Comparison of ENCODE assay signal across 8 mouse cellular contexts in genomic region chr8:85430801-85431200, GRCm38 (mm10). TPM values are rescaled to one million over a fixed set of nuclear protein-coding genes. Genes with fewer than 3 reads are reported as not detected.
DNase-seq lines count a peak whose midpoint lies in the region; ATAC-seq lines count a peak whose summit lies in the region.

No protein-coding gene starts in this region.

- H3K4me1 ChIP-seq in forebrain, embryonic 10.5 days = peaks cover 54% of the 10 kb centered on the region
- 0 out of 2 replicates have a peak, but pooled peaks cover 2% of the 10 kb centered on the region for H3K4me1 ChIP-seq in hindbrain, embryonic 11.5 days (replicated peaks; ENCODE audit: control insufficient read depth, insufficient read depth, low read length)
- H3K4me1 ChIP-seq in limb, embryonic 15.5 days = peaks cover 14% of the 10 kb centered on the region

- H3K4me3 ChIP-seq in forebrain, embryonic 10.5 days = peak overlapping the region; percentile 82
- peak overlapping the region; percentile 14; the same call in 1 of the 2 replicates for H3K4me3 ChIP-seq in hindbrain, embryonic 11.5 days (ENCODE audit: low read depth, low read length)
- H3K4me3 ChIP-seq in limb, embryonic 15.5 days = peak overlapping the region; percentile 76

- H3K4me2 ChIP-seq in hindbrain, embryonic 11.5 days (replicated peaks; ENCODE audit: low read depth, low read length) = peak overlapping the region; percentile 53
- H3K4me2 ChIP-seq in limb, embryonic 15.5 days = peak overlapping the region; percentile 43

- 14% methylated on average over 3 of the region's 3 CpGs for WGBS in forebrain, embryonic 10.5 days
- 26% methylated on average over 3 of the region's 3 CpGs for WGBS in hindbrain, embryonic 11.5 days
- WGBS in limb, embryonic 15.5 days = 9% methylated on average over 3 of the region's 3 CpGs

- H3K9me3 ChIP-seq in forebrain, embryonic 10.5 days = no peaks in the 10 kb centered on the region
- no peaks in the 10 kb centered on the region for H3K9me3 ChIP-seq in hindbrain, embryonic 11.5 days (ENCODE audit: control insufficient read depth, low read length)
- H3K9me3 ChIP-seq in limb, embryonic 15.5 days = no peaks in the 10 kb centered on the region

- H3K27me3 ChIP-seq in forebrain, embryonic 10.5 days (ENCODE audit: poor library complexity, severe bottlenecking) = peaks cover 9% of the 10 kb centered on the region
- no peaks in the 10 kb centered on the region for H3K27me3 ChIP-seq in hindbrain, embryonic 11.5 days (ENCODE audit: control insufficient read depth, insufficient read depth, low read length)
- H3K27me3 ChIP-seq in limb, embryonic 15.5 days = no peaks in the 10 kb centered on the region

- H3K27ac ChIP-seq in forebrain, embryonic 10.5 days = no peak overlapping the region
- no peak overlapping the region for H3K27ac ChIP-seq in hindbrain, embryonic 11.5 days (ENCODE audit: low read depth, low read length)
- H3K27ac ChIP-seq in limb, embryonic 15.5 days = peak overlapping the region; percentile 61; the same call in 1 of the 2 replicates

- no peak for ATAC-seq in hindbrain, embryonic 11.5 days (ENCODE audit: low FRiP score)
- ATAC-seq in limb, embryonic 15.5 days (ENCODE audit: insufficient number of reproducible peaks, low FRiP score, low TSS enrichment, low read depth) = no peak

- peak; percentile 28 for DNase-seq in retina, postnatal 1 day
- DNase-seq in retina, embryonic 14.5 days (ENCODE audit: low spot score) = no peak
- DNase-seq in forebrain, embryonic 10.5 days (ENCODE audit: extremely low spot score, low spot score) = no peak
- peak; percentile 26 for DNase-seq in hindbrain, embryonic 11.5 days (ENCODE audit: low spot score)
- peak; percentile 32 for DNase-seq in neural tube, embryonic 10.5 days (ENCODE audit: extremely low spot score, low spot score)
- no peak for DNase-seq in layer of hippocampus, postnatal 25 days (ENCODE audit: extremely low spot score in 1 of 2, low spot score in 1 of 2)
- DNase-seq in urinary bladder, adult 2 months (ENCODE audit: low spot score) = no peak

- 0 out of 2 replicates have a peak, but pooled peaks cover 2% of the 10 kb centered on the region for H3K36me3 ChIP-seq in forebrain, embryonic 10.5 days (replicated peaks)
- no peaks in the 10 kb centered on the region for H3K36me3 ChIP-seq in hindbrain, embryonic 11.5 days (ENCODE audit: control insufficient read depth, insufficient read depth, low read length)
- no peaks in the 10 kb centered on the region for H3K36me3 ChIP-seq in limb, embryonic 15.5 days

- no peak overlapping the region for H3K9ac ChIP-seq in hindbrain, embryonic 11.5 days (ENCODE audit: low read depth, low read length)
- no peak overlapping the region for H3K9ac ChIP-seq in limb, embryonic 15.5 days

RNA-seq across cellular contexts. Expression of gene 4921524J17Rik, which starts 1.8 kb away (rescaled TPM):
- polyA plus RNA-seq in forebrain, embryonic 10.5 days (2016; fragmentation: Nextera tagmentation; extraction: Ambion mirVana) = 37.6 and 38.8 TPM in 2 replicates
- polyA plus RNA-seq in hindbrain, embryonic 11.5 days (2014; fragmentation: Nextera tagmentation; extraction: Ambion mirVana) = 48.3 and 50.2 TPM in 2 replicates
- 51.3 and 57.2 TPM in 2 replicates for polyA plus RNA-seq in limb, embryonic 15.5 days (2015; fragmentation: Nextera tagmentation; extraction: Ambion mirVana)
- 10 to 100 TPM; 17.3 to 19.8 TPM for total RNA-seq in layer of hippocampus, postnatal 25 days (2021)
- polyA plus RNA-seq in urinary bladder, adult 2 months (2012; rRNA removed) = 16.4 TPM in 2 replicates

RNA-seq across cellular contexts. Expression of gene Mylk3, which starts 44.7 kb away (rescaled TPM):
- 0.58 and 0.63 TPM in 2 replicates for polyA plus RNA-seq in forebrain, embryonic 10.5 days (2016; fragmentation: Nextera tagmentation; extraction: Ambion mirVana)
- 1.2 and 2.1 TPM in 2 replicates for polyA plus RNA-seq in hindbrain, embryonic 11.5 days (2014; fragmentation: Nextera tagmentation; extraction: Ambion mirVana)
- 1.6 and 2.1 TPM in 2 replicates for polyA plus RNA-seq in limb, embryonic 15.5 days (2015; fragmentation: Nextera tagmentation; extraction: Ambion mirVana)
- total RNA-seq in layer of hippocampus, postnatal 25 days (2021) = 1 to 10 TPM; 2.2 to 2.4 TPM
- polyA plus RNA-seq in urinary bladder, adult 2 months (2012; rRNA removed) = 0.21 and 0.22 TPM in 2 replicates

Comparison
In these comparisons a context has a peak if more than half of its experiments do, and no peak if none do; other contexts are left out.
1. DNase-seq: peak in retina, postnatal 1 day (single experiment), hindbrain, embryonic 11.5 days (single experiment) and neural tube, embryonic 10.5 days (single experiment); none in retina, embryonic 14.5 days (single experiment), forebrain, embryonic 10.5 days (single experiment), layer of hippocampus, postnatal 25 days (0 of 2) and urinary bladder, adult 2 months (single experiment).
2. H3K4me3 ChIP-seq: peak in every context shown above with its lines; median percentile 82 in forebrain, embryonic 10.5 days; 76 in limb, embryonic 15.5 days; 14 in hindbrain, embryonic 11.5 days.